Mouse (Mus musculus) mature B cell (primary cell): ENCODE results near the gene Atp2b2.

Experiments used
- in situ Hi-C: fragments of 300-500 bp; cut with MboI; formaldehyde crosslinking; loops from 2 replicates; pipeline ENCODE4 v1.14.3; 2019

Atp2b2 gene

DNA sequence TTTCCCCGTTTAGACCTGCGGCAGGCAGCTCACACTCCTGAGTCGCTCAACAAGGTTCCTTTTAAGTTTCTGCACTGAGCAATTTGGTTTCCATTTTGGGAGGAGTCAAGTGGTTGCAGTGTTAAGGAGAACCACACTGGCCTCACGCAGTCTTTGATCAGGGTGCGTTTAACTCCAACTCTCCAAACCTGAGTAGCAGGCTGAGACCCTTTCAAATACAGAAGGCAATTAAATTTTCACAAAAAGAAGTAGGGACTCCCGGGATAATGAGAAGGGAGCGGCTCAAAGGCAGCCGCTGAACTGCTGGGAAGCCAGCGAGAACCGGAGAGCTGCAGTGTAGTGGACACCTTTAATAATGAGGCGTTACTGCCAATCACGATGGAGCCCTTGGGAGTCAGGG, 100.1 kb downstream of the Atp2b2 start:
- in situ Hi-C loops = no loop called here

DNA sequence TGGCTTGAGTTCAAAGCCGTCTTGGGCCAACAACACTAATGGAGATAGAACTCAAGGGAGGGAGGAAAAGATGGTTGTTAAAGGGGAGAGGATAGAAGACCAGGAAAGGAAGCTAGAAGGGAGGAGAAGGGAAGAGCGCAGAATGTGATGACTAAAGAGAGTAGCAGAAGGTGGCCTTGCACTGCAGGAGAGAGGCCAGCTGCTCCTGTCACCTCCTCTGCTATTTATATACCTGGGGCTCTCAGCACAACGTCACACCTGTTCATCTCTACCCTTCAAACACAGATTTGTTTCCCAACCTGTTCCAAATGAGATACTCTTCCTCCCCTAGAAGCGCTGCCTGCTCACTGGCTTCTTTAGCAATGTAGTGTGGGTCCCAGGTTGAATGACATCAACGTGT, 101.1 kb downstream of the Atp2b2 start:
- in situ Hi-C loops = no loop called here

DNA sequence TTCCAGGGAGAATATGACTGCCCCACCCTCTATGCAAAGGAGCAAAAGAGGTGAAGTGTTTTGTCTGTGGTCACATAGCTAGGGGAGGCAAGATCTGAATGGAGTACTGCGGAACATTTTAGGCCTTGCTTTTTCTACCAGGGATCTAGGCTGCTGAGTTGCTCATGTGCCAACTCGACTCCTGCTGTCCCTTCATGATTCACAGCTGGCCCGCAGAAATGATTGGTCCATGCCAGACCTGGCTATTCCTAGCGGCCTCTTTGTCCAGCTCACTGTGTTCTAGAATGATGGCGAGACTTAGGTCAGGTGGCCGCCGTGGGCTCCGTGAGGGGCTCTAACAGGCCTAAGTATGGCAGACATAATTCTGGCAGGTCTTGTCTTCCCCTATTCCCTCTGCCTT, 103.0 kb downstream of the Atp2b2 start:
- in situ Hi-C loops = no loop called here

DNA sequence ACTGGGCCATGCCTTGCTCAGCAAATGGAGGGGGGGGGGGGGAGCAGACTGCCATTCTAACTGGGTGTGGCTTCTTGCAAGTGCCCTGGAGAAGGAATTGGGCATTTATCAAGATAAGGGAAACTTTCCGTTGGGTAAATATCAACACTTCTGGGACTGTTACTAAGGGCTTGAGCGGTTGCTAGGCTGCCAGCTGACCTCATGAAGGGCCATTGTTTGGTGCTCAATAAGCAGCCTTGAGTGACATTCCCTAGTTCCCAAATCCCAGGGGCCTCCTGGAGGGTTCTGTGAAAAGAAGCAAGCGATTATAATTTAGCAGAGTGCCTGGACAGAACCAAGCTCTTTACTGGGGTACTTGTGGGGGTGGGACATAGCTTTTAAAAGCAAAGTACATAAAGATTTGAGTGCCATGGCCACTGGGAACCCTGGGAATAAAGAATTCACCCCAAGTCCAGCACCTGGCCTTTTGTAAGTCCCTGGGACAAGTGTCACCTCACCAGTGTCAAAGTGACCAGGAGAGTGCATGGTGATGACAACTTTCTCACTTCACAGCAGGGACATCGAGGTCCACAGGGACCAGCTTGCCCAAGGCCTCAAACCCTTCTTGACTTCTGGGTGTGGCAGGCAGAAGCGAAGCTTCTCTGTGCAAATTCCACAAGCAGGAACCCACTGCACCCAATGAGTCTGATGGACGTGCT, 105.5 kb downstream of the Atp2b2 start:
- in situ Hi-C loops = no loop called here

DNA sequence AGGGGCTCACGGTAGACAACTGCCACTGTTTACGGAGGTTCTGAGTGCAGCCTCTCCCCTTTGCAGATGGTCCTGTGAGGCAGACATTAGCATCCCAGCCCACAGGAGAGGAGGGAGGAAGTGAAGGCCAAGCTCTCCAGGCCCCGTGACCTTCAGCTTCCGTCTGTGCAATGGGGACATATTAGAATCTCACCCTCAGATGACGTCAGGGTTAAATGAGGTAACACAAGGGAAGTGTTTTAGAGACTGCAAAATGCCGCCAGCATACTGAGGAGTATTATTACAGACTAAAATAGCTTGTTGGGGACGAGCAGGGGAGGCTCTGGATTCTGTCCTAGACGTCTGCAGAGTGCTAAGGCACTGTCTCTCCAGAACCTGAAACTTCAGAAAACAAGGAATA, 106.3 kb downstream of the Atp2b2 start:
- in situ Hi-C loops = no loop called here

DNA sequence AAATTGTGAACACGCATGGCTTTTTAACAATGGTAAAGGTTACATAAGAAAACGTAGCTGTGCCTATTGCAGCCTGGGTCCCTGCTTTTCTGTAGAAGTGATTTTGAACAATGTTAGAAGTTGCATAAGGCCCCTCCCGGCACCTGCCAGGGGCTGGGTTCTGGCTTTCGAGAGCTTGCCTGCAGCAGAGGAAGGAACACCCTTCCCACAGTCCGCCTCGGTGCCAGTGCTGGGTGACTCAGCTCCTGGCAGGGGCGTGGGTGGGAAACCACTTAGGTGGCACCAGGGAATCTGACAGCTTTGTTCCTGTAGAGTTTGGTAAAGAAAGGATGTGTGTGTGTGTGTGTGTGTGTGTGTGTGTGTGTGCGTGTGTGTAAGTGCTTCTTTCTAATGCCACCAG, 107.7 kb downstream of the Atp2b2 start:
- in situ Hi-C loops = no loop called here

DNA sequence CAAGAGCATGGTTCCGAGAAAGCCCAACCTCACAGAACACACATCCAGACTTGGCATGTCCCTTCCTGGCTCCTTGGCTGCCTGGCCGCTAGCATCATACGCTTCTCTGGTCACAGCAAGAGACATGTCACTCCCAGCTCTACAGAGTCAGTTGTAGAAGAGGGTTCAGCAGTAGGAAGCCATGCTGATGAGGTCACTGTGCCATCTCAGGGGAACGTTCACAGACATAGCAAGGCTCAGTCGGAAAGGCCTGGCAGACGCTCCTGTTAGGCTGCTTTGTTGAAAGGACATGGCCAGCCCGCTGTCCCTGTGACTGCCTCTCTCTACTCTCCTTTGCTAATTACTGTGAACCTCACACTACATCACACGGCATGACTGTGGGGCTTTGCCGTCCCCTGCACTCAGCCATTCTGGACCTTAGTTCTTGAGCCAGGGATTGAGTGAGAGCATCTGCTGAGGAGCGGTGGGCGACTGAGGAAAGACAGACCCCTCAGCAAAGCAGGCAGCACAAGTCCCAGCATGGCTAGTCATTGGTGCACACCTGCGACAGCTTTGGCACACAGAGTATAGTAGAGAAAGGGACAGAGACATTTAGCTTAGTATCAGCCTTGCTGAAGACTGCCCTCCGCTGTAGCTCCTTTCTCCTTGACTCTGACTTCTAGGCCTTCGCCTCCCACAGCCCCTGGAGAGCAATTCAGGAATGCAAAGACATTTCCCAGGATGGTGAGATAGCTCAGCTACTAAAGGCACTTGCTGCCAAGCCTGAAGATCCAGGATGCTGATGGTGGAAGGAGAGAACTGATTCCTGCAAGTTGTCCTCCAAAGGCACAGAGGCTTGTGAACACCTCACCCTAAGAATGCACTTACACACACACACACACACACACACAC, 108.9 kb downstream of the Atp2b2 start:
- in situ Hi-C loops = no loop called here

DNA sequence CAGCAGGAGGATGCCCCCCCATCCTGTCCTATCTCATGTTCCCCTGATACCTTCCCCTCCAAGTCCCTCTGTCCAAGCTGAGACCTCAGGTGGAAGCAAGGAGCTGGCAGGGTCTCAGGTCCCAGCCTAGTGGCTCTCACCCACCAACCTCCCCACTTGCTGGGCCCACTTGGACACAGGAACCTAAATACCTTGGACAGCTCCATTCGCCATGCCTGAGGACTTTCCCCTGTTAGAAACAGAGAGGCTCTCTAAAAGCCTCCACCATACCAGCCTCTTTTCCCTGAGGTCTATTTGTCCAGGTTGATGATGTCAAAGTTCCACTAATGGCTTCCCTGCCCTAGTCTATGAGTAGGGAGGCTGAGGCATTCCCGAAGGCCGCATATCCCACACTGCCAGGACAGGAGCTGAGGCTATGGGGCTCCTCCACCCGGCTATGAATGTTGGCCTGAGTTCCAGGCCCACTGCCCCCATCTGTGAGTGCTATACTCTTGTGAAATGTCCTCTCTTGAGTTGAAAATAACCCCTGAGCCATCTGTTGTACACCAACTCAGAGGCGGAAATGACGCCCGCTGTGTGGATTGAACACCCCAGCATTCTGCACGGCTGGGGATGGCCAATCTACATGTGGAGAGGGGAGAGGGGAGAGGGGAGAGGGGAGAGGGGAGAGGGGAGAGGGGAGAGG, 113.1 kb downstream of the Atp2b2 start:
- in situ Hi-C loops = no loop called here

DNA sequence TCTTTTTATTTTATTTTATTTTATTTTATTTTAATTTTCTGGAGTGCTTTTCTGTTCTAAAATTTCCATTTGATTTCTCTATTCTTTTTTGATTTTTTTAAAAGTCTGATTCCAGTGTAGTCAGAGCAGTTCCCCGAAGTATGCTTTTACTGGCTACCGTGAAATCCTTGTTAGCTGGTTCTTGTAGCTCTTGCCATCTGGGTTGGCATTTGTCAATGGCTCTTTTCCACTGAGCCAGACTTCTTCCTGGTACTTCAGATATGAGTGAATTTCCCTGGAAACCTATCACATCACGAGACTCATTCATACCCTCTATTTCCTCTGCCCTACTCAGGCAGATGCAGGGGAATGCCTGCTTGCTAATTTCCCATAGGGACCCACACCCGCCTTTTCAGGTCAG, 119.2 kb downstream of the Atp2b2 start:
- in situ Hi-C loops = no loop called here

DNA sequence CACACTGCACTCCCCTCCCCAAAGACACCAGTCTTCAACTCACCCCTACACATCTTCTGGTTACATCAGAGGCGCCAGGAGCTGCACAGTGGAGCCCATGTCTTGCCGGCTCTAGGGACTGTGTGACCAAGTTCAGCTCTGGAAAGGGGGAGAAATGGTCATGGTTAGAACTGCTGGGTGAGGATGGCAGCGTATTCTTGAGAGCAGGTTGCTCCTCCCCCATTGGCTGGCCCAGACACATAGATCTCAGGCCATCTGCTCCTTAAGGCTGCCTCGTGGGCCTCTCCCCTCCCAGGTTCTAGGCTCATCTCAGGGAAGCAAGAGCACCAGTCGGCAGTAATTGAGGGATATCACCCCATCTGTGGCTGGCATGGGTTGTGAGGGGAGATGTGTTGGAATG, 121.9 kb downstream of the Atp2b2 start:
- in situ Hi-C loops = no loop called here

DNA sequence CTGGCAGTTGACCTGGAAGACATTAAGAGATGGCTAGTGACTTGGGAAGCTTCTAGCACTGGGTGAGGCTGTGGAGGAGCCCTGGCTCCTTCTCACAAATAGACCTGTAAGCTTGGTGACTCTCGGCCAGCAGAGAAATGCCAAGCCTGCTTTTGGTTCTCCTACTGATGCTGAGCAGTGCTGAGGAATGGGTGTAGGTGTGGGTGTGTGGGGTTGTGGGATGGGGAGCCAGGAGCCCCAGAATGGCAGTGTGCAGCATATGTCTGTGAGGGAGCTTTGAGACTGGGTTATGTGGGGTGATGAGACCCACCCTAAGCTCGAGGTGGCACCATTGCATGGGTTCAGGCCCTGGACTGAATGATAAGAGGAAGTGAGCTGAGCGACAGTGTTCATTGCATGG, 129.7 kb downstream of the Atp2b2 start:
- in situ Hi-C loops = no loop called here

DNA sequence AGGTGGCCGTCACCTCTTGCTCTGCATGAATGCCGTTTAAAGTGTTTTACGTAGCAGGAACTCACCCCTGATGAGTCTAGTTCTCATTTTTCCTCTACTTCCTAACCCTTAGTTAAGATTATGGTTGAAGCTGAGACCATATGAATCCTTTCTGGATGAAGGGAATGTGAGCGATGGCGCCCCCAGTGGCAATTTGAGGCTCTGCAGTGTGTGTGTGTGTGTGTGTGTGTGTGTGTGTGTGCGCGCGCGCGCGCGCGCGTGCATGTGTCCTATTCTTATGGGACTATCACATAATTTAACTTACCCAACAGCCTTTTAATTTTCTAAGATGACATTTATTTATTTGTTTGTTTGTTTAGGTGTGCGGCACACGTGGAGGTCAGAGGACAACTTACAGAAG, 131.3 kb downstream of the Atp2b2 start:
- in situ Hi-C loops = no loop called here

DNA sequence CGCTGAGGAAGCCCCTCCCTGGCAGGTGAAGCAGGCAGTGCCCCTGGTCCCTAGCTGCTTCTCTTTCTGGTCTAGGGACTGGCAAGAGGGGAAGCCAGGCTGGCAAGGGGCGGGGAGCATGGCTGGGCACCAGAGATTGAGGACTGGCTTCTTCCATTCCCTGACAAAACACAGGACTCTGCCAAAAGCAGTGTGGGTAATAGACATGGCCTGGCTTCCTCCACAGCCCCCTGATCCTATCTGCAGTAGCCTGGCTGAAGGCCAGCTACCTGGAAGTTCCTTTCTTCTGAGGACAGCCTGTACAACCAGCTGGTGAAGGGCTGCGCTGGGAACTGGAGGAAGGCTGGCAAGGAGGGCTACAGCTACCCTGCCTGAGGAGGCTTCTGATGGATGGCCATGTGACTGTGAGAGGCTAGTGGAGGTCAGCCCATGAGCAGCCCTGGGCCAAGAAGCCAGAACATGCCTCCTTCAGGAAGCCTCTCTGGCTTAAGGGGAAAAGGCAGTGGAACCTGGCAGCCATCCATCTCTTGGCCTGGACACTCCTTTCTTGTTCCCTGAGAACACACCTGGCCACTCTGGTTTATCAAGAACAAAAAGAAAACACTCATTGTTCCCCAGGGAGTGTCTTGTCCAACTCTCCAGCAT, 131.9 kb downstream of the Atp2b2 start:
- in situ Hi-C loops = no loop called here

DNA sequence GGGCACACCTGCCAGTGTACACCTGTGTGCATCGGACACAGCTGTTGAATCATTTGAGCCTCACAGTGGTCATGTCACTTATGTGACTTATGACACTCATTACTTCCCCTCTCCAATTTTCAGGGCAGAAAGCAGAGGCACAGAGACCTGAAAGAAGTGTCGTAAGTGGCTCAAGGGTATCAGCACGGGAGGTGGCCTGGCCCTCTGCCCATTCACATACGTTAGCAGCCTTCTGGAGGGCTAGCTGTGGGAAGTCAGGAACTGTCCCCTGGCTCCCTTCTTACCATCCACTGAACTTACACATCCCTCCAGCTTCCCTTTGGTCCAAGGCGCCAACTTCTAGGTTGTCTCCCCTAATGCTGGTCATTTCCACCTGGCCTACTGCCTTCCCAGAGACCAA, 132.6 kb downstream of the Atp2b2 start:
- in situ Hi-C loops = no loop called here

DNA sequence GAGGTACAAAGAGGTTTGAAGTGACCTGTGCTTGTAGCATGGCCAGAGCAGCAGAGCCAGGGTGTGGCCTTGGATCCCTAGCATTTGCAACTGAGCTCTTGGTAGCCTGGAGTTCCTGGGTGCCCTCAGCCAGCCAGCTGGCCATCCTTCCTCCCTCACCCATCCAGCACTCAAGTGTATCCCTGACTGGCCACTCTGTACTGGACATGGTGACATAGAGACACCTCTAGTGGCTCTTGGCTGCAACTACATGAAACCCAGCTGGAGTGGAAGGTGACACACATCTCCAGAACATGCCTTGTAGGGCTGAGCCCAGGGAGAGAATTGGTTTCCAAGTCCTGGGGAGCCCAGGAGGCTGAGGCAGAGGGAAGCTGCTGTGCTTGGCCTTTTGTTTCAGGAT, 134.3 kb downstream of the Atp2b2 start:
- in situ Hi-C loops = no loop called here

DNA sequence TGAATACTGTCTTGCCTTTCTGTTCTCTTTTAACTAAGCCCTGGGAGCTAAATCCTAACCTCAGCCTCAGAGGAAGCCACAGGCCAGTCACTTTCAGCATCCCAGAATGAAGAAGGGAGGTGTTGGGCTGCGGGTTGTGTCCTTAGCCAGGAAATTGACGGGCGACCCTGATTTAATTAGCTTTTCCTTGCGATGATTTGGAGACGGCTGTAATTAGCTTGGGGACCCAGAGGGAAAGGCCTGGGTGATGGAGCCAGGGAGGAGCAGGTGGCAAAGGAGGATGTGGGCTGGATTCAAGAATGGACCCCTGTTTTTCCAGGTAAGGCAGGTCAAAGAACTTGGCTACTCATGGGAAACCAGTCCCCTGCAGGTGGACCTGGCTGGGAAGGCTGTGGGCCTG, 138.0 kb downstream of the Atp2b2 start:
- in situ Hi-C loops = no loop called here

DNA sequence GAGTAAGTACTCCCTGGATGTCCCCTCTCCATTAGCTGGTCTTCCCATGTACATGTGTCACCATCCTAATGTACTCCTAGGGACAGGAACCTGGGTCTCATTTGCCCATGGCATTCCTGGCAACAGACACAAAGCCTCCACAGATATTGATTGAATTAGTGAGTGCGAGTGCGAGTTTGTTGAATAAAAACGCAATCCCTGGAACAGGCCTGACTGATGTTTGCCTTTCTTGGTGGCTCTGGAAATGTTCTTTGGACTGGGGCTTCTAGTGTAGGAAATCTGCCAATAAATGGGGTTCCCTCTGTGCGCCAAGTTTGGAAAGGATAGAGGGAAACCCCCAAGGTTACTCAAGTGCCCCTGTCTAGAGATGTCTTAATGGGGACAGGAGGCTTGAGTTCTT, 146.4 kb downstream of the Atp2b2 start:
- in situ Hi-C loops = no loop called here

DNA sequence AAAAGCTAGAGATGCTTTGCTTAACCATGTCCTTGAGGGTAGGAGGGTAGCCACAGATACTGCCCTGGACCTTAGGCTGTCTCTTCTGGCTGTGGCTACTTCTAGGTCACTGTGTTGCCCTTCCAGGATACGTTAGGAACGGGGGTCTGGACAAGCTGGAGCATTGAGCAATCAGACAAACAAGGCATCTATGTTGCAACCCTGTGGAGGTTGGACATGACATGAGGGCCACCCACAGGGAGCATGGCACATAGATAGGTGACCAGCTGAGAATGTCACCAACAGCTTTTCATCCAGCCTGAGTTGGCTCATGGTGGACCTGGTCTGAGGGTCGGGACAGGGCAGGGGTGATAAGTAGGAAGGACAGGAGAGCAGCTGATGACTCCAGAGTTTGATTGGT, 148.4 kb downstream of the Atp2b2 start:
- in situ Hi-C loops = no loop called here

DNA sequence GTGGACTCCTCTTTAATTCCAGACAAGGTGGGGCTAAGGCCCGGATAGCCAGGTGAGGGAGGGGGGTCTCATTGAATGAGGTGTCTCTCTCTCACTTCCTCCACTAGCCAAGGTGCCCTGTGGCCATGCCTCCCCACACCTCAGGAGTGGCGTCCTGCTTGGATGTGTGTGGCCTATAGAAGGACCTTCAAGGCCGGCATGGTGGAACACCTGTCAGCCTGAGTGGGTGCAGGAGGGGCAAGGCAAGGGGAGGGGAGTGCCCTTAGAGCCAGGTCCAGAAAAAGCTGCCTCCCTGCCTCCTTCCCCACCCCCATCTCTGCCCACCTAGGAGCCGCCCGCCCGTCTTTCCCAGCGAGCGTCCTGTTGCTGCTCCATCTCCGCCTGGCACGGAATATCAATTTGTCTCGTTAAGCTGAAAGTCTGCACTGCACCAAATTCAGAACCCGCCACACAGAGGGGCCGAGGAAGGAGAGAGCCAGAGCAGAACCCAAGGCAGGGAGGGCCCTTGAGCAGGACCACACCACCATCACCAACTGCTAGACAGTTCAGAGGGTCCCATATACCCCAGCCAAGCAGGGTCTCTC, 150.2 kb downstream of the Atp2b2 start:
- in situ Hi-C loops = no loop called here

DNA sequence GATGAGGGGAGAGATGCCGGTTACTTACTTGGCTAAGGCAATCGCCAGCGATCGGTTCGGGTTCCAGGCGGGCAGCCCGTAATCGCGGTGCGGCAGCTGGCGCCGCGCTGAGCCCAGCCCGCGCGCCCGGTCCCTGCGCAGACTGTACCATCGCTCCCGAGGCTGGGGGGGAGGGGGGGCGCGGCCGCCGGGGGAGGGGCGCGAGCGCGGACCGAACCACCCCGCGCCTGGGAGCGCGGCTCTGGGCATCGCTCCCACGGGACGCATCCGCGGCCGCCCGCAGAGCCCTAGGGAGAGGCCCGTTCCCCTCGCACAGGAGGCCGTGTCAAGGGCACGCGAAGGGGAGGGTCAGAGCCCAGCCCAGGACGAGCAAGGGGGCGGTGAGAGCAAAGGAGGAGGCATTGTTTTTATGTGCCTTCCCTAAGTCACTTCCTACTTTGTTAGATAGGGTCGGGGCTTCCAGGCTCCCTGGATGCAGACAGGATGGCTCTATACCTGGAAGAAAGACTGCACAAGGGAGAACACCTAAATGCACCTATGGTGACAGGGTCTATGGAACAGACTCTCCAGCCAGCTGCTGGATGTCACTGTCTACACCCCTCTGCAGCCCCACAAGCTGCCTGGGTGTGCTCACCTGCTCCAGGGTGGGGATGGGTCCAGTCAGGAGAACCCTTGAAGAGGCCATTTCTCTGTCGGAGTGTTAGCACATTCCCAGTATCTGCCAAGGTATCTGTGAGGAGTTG, 151.0 kb downstream of the Atp2b2 start:
- in situ Hi-C loops = no loop called here

DNA sequence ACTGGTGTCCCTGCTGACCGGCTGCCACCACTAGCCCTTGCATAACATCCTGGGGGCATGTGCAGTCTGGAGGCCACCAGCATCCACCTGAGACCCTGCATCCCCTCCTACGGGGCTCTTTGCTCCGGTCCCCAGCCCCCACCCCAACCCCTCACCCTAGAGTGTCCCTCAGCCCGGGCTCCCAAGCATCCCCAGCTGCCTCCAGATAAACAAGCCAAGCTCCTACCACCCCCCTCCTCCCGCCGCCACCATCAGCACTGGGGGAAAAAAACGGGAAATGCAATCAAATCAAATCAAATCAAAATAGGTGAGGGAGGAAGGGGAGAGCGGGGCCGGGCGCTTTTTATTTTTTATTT, 151.6 kb downstream of the Atp2b2 start:
- in situ Hi-C loops = no loop called here
